Mouse (Mus musculus): Measurements from ENCODE around the gene Stat3.
A peak's percentile ranks its signal among the peaks of the same experiment; 100 is the strongest.

The Stat3 gene

GRCm38 (mm10) chr11:100920887-100921624 lies 18.3 kb downstream of the Stat3 start:
- no peak for DNase-seq

DNA sequence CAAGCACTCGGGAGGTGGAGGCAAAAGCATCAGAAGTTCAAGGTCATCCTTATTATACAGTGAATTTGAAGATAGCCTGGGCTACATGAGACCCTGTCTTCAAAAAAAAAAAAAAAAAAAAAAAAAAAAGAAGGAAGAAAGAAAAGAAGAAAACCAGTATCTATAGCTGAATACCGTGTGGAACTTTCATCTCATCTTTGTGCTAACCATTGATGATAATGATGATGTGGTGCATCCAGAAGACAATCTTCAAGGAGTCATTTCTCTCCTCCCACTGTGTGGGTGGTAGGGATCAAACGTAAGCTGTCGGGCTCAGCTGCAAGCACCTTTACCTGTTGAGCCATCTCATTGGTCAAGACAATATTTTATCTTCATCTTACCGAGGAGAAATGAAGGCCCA lies 21.3 kb downstream of the Stat3 start:
- no peak for DNase-seq

GRCm38 (mm10) chr11:100916432-100916971 lies 22.8 kb downstream of the Stat3 start:
- no peak for DNase-seq

- DNase-seq: no peak
Measured at GRCm38 (mm10) chr11:100915063-100915462, 24.3 kb downstream of the Stat3 start.

DNA sequence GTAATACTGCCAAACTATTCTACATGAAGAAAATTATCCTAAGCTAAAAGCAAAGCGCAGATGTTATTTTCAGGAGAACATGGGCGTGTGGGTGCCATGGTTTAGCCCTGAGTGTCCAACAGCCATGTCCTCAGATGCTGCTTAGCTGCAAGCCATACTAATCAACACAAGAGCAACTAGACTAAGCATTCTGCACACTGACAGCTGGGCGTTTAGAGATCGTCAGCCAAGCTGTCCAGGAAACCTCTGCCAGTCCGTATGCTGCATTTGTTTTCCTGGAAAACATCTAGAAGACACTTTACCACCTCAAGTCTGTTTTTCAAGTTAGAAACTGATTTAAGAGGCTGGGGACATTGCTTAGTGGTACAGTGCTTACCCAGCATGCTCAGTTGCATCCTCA lies 24.9 kb downstream of the Stat3 start:
- no peak for DNase-seq

DNA sequence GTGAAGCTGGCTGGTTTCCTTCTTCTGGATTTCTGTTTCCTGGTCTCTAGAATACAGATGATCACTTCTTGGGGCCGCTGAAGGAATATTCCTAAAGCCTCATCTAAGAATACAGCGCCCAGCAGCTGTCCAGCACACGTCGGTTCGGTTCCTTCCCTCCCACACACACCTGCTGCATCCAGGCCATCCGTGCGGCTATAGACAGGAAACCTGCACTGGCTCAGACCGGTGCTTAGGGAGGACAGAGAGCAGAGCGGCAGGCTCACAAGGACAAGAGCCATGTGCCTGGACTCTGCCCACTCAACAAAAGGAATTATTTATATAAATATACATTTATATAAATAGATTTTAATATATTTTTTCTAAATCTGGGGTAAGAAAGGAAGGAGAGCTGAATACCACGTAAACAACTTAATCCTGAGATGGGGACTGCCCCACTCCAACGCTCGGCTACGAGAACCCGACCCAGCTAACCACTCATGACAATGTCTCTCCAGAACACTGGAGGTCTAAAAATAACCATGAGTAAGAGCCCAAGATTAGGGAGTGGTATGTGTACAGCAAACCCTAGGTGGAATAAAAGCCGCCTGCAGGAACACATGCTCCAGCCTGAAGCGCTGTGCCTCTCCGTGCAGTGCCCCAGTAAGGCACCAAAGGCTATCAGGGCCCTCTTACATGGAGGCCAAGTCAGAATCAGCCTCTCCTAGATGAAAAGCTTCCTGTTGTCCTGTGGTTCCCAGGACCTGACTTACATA lies 26.8 kb downstream of the Stat3 start:
- peak; percentile 67 for DNase-seq

GRCm38 (mm10) chr11:100908567-100908966 lies 30.8 kb downstream of the Stat3 start:
- DNase-seq: no peak

DNA sequence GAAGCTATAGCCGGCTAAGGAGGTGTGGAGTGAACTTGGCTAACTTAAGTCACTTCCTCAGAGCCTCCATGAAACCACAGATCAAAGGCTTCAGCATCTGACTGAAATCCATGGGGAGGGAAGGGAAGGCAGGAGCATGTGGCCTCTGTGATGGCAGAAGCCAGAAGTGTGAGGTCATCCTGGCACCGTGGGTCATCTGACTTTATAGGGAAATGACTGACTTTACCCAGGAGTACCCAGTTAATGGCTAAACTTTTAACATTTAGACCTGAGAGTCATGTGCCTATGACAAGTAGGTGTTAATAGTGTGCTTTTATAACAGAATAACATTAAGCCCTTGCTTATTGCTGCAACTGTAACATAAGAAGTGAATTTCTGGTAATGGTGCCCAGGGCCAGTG lies 31.2 kb downstream of the Stat3 start:
- DNase-seq: no peak

- no peak for DNase-seq
Measured at GRCm38 (mm10) chr11:100906885-100907284, 32.5 kb downstream of the Stat3 start.

GRCm38 (mm10) chr11:100905929-100906328 lies 33.4 kb downstream of the Stat3 start:
- DNase-seq: no peak

GRCm38 (mm10) chr11:100904580-100905351 lies 34.6 kb downstream of the Stat3 start:
- DNase-seq: no peak

DNA sequence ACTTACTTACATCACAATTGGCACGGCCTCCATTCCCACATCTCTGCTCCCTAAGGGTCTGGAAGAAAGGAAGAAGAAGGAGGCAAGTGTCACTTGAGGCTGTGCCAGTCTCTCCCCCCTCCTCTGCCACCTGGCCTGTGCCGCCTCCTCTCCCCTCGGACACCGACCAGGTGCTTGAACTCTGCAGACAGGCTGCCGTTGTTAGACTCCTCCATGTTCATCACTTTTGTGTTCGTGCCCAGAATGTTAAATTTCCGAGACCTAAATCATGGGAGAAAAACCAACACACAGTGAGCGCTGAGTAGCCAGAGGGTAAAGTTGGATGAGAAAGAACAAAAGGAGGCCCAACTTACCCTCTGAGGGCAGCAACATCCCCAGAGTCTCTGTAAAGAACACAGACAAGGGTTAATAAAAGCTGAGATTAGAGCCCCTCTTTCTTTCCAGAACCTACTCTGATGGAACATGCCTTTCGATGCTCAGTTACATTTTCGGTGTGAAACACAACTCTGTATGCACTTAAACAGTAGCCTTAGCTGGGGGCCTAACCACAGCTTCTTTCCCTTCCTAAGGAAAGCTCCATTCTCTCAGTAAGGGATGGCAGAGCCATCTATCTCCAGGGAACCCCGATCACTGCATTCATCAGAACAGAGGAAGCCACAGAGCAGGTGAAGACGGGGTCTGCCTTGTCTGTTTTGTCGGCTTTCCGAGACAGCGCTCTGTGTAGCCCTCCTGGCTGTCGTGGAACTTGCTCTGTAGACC lies 40.7 kb downstream of the Stat3 start:
- DNase-seq: no peak

GRCm38 (mm10) chr11:100897294-100898231 lies 41.8 kb downstream of the Stat3 start:
- DNase-seq: peak; percentile 36

DNA sequence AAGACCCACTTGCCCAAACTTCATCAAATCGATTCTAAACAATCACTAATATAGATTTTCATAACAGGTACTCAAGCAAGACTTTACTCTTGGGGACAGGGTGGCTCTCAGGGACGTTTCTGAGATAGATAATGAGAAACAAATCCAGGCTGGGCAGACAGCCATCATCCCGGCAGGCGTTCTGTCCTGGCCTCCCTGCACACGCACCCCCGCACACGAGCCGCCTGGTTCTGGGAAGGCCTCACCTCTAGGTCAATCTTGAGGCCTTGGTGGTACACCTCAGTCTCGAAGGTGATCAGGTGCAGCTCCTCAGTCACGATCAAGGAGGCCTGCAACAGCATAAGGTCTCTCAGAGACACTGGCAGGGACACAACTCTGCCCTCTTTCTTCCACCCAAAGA lies 43.3 kb downstream of the Stat3 start:
- no peak for DNase-seq

GRCm38 (mm10) chr11:100894146-100894918 lies 45.0 kb downstream of the Stat3 start:
- no peak for DNase-seq

DNA sequence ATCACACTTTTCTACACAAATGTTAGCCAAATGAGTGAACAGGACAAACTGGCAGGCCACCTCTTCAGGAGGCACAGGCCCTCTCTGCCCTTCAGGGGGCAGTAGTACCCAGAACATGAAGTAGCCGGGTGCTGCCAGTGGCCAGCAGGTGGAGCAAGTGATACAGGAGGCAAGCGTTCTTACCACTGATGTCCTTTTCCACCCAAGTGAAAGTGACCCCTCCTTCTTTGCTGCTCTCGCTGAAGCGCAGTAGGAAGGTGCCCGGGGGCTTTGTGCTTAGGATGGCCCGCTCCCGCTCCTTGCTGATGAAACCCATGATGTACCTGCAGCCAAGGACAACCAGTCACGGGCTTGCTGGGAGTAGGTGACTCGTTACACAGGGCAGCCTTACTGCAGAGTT lies 45.9 kb downstream of the Stat3 start:
- peak; percentile 95 for DNase-seq

GRCm38 (mm10) chr11:100892435-100892834 lies 46.9 kb downstream of the Stat3 start:
- no peak for DNase-seq

- peak; percentile 29 for DNase-seq
Measured at GRCm38 (mm10) chr11:100891256-100892123, 47.9 kb downstream of the Stat3 start.

DNA sequence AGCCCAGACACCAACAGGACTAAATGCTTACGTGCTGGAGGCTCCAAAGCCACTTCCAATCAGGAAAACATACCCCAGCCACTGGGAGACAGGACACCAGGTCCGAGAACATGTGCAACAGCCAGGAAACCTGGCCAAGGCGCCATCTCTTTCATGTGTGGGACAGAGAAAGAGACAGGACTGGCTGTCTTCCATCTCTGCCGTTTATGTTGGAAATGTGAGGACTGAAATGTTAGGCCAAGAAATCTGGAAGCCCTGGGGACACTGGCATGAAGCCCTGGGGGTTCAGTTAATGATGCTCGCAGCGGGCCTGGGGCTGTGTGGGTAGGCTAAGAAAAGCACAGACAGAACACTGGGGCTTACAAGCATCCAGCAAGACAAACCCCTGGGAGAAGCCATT lies 48.9 kb downstream of the Stat3 start:
- DNase-seq: no peak
